Mouse (Mus musculus) olfactory bulb, adult 2 months (tissue): ENCODE measurements around the gene Enox2.

Experiments
- CTCF ChIP-seq: fragments of 200-500 bp; IDR thresholded peaks from 2 replicates; pipeline ENCODE4 v1.5.1; 2012; ENCODE audit warnings: low read depth, mild to moderate bottlenecking, low read length, moderate library complexity; ENCODE audit not compliant: insufficient read depth
- POLR2A ChIP-seq: fragments of 200-500 bp; IDR thresholded peaks from 2 replicates; pipeline ENCODE4 v1.6.1; 2012; ENCODE audit warnings: mild to moderate bottlenecking, low read depth, low read length, moderate library complexity; ENCODE audit not compliant: insufficient read depth

- TF ChIP-seq CTCF: no peak
- TF ChIP-seq POLR2A: no peak
These were observed 8.0 kb downstream of the Enox2 start for GRCm38 (mm10) chrX:49279918-49280586.
